Mouse (Mus musculus): ENCODE results near the gene Timm50. TPM values are rescaled to one million over a fixed set of nuclear protein-coding genes. Genes with fewer than 3 reads are reported as not detected.

The Timm50 gene
- polyA plus RNA-seq, 1 experiment from 2014 or later = 198 TPM

- DNase-seq (ENCODE audit: low spot score) (no peak), ATAC-seq (replicated peaks; ENCODE audit: low FRiP score, low TSS enrichment, low read depth) (no peak)
- Histone ChIP-seq H3K36me3 (ENCODE audit: control insufficient read depth, insufficient read depth, low read length) (peaks cover 90% of the 10 kb centered on the region), H3K4me3 (ENCODE audit: low read depth, low read length) (no peak overlapping the region), H3K4me1 (replicated peaks; ENCODE audit: control insufficient read depth, insufficient read depth, low read length) (no peaks in the 10 kb centered on the region), H3K27me3 (replicated peaks; ENCODE audit: control insufficient read depth, insufficient read depth, low read length) (no peaks in the 10 kb centered on the region), H3K27ac (ENCODE audit: low read depth) (no peak overlapping the region), H3K4me2 (ENCODE audit: low read length) (no peak overlapping the region), H3K9me3 (ENCODE audit: control insufficient read depth, low read length) (no peaks in the 10 kb centered on the region), H3K9ac (ENCODE audit: low read length) (no peak overlapping the region)
- WGBS = 87% methylated on average over 3 of the region's 3 CpGs
Observed at GRCm38 (mm10) chr7:28318036-28318435, 6.2 kb upstream of the Timm50 start.

- Histone ChIP-seq H3K4me3 (ENCODE audit: low read depth, low read length) (peak overlapping the region; percentile 99), H3K27me3 (replicated peaks; ENCODE audit: control insufficient read depth, insufficient read depth, low read length) (no peaks in the 10 kb centered on the region), H3K9ac (ENCODE audit: low read length) (peak overlapping the region; percentile 91), H3K36me3 (ENCODE audit: control insufficient read depth, insufficient read depth, low read length) (peaks cover 65% of the 10 kb centered on the region), H3K9me3 (ENCODE audit: control insufficient read depth, low read length) (no peaks in the 10 kb centered on the region), H3K27ac (ENCODE audit: low read depth) (peak overlapping the region; percentile 67), H3K4me2 (ENCODE audit: low read length) (peak overlapping the region; percentile 77), H3K4me1 (replicated peaks; ENCODE audit: control insufficient read depth, insufficient read depth, low read length) (peaks cover 8% of the 10 kb centered on the region)
- WGBS = 4% methylated on average over 33 of the region's 35 CpGs
- DNase-seq (ENCODE audit: low spot score) = peak; percentile 62
- peak; percentile 66 for ATAC-seq (replicated peaks; ENCODE audit: low FRiP score, low TSS enrichment, low read depth)
Observed at GRCm38 (mm10) chr7:28311151-28311925, 534 bp downstream of the Timm50 start.

- Histone ChIP-seq H3K27me3 (replicated peaks; ENCODE audit: control insufficient read depth, insufficient read depth, low read length) (no peaks in the 10 kb centered on the region), H3K9me3 (ENCODE audit: control insufficient read depth, low read length) (no peaks in the 10 kb centered on the region), H3K36me3 (ENCODE audit: control insufficient read depth, insufficient read depth, low read length) (peaks cover 65% of the 10 kb centered on the region), H3K4me3 (ENCODE audit: low read depth, low read length) (no peak overlapping the region), H3K4me2 (ENCODE audit: low read length) (no peak overlapping the region), H3K27ac (ENCODE audit: low read depth) (no peak overlapping the region), H3K4me1 (replicated peaks; ENCODE audit: control insufficient read depth, insufficient read depth, low read length) (peaks cover 8% of the 10 kb centered on the region), H3K9ac (ENCODE audit: low read length) (no peak overlapping the region)
- WGBS = 40% methylated on average over 9 of the region's 9 CpGs
- no peak for DNase-seq (ENCODE audit: low spot score)
- no peak for ATAC-seq (replicated peaks; ENCODE audit: low FRiP score, low TSS enrichment, low read depth)
Observed at GRCm38 (mm10) chr7:28309737-28310136, 2.1 kb downstream of the Timm50 start.

- peaks cover 60% of the 10 kb centered on the region for H3K36me3 ChIP-seq (ENCODE audit: control insufficient read depth, insufficient read depth, low read length)
- H3K9ac ChIP-seq (ENCODE audit: low read length) = no peak overlapping the region
- DNase-seq (ENCODE audit: low spot score) = no peak
- H3K9me3 ChIP-seq (ENCODE audit: control insufficient read depth, low read length) = no peaks in the 10 kb centered on the region
- H3K4me1 ChIP-seq (replicated peaks; ENCODE audit: control insufficient read depth, insufficient read depth, low read length) = peaks cover 11% of the 10 kb centered on the region
- H3K4me2 ChIP-seq (ENCODE audit: low read length) = no peak overlapping the region
- H3K4me3 ChIP-seq (ENCODE audit: low read depth, low read length) = no peak overlapping the region
- 93% methylated on average over 8 of the region's 8 CpGs for WGBS
- H3K27me3 ChIP-seq (replicated peaks; ENCODE audit: control insufficient read depth, insufficient read depth, low read length) = peaks cover 14% of the 10 kb centered on the region
- no peak overlapping the region for H3K27ac ChIP-seq (ENCODE audit: low read depth)
- ATAC-seq (replicated peaks; ENCODE audit: low FRiP score, low TSS enrichment, low read depth) = no peak
Observed at GRCm38 (mm10) chr7:28306216-28306615, 5.7 kb downstream of the Timm50 start.

- Histone ChIP-seq H3K9ac (ENCODE audit: low read length) (no peak overlapping the region), H3K4me3 (ENCODE audit: low read depth, low read length) (no peak overlapping the region), H3K9me3 (ENCODE audit: control insufficient read depth, low read length) (no peaks in the 10 kb centered on the region), H3K27me3 (replicated peaks; ENCODE audit: control insufficient read depth, insufficient read depth, low read length) (peaks cover 20% of the 10 kb centered on the region), H3K27ac (ENCODE audit: low read depth) (no peak overlapping the region), H3K4me2 (ENCODE audit: low read length) (no peak overlapping the region), H3K36me3 (ENCODE audit: control insufficient read depth, insufficient read depth, low read length) (peaks cover 60% of the 10 kb centered on the region), H3K4me1 (replicated peaks; ENCODE audit: control insufficient read depth, insufficient read depth, low read length) (peaks cover 6% of the 10 kb centered on the region)
- DNase-seq (ENCODE audit: low spot score) (no peak), ATAC-seq (replicated peaks; ENCODE audit: low FRiP score, low TSS enrichment, low read depth) (no peak)
- 92% methylated on average over 10 of the region's 10 CpGs for WGBS
Observed at GRCm38 (mm10) chr7:28305641-28306040, 6.2 kb downstream of the Timm50 start.

GRCm38 (mm10) chr7:28301616-28302433 lies 10.0 kb downstream of the Timm50 start, which contains the start of gene Dll3:
Gene Dll3, minus strand, starts transcription at chr7:28302238.
- peaks cover 22% of the 10 kb centered on the region for H3K36me3 ChIP-seq (ENCODE audit: control insufficient read depth, insufficient read depth, low read length)
- 2% methylated on average over 30 of the region's 30 CpGs for WGBS
- peak within 1 kb of the TSS; percentile 30 for H3K4me3 ChIP-seq (ENCODE audit: low read depth, low read length)
- peaks cover 7% of the 10 kb centered on the region for H3K4me1 ChIP-seq (replicated peaks; ENCODE audit: control insufficient read depth, insufficient read depth, low read length)
- peak; percentile 88 for DNase-seq (ENCODE audit: low spot score)
- peak within 1 kb of the TSS; percentile 38; the same call in 1 of the 2 replicates for H3K27ac ChIP-seq (ENCODE audit: low read depth)
- ATAC-seq (replicated peaks; ENCODE audit: low FRiP score, low TSS enrichment, low read depth) = peak; percentile 52; the same call in 1 of the 2 replicates
- peak within 1 kb of the TSS; percentile 20; the same call in 1 of the 2 replicates for H3K9ac ChIP-seq (ENCODE audit: low read length)
- no peaks in the 10 kb centered on the region for H3K9me3 ChIP-seq (ENCODE audit: control insufficient read depth, low read length)
- peak within 1 kb of the TSS; percentile 52 for H3K4me2 ChIP-seq (ENCODE audit: low read length)
- peaks cover 48% of the 10 kb centered on the region for H3K27me3 ChIP-seq (replicated peaks; ENCODE audit: control insufficient read depth, insufficient read depth, low read length)

GRCm38 (mm10) chr7:28298837-28299625 lies 12.8 kb downstream of the Timm50 start:
- Histone ChIP-seq H3K4me2 (ENCODE audit: low read length) (peak overlapping the region; percentile 22; the same call in 1 of the 2 replicates), H3K36me3 (ENCODE audit: control insufficient read depth, insufficient read depth, low read length) (no peaks in the 10 kb centered on the region), H3K4me1 (replicated peaks; ENCODE audit: control insufficient read depth, insufficient read depth, low read length) (peaks cover 7% of the 10 kb centered on the region), H3K9ac (ENCODE audit: low read length) (no peak overlapping the region), H3K4me3 (ENCODE audit: low read depth, low read length) (no peak overlapping the region), H3K27ac (ENCODE audit: low read depth) (no peak overlapping the region), H3K9me3 (ENCODE audit: control insufficient read depth, low read length) (no peaks in the 10 kb centered on the region), H3K27me3 (replicated peaks; ENCODE audit: control insufficient read depth, insufficient read depth, low read length) (peaks cover 69% of the 10 kb centered on the region)
- 26% methylated on average over 43 of the region's 43 CpGs for WGBS
- ATAC-seq (replicated peaks; ENCODE audit: low FRiP score, low TSS enrichment, low read depth) = no peak
- peak; percentile 65 for DNase-seq (ENCODE audit: low spot score)

GRCm38 (mm10) chr7:28294481-28294880 lies 17.4 kb downstream of the Timm50 start:
- Histone ChIP-seq H3K4me1 (replicated peaks; ENCODE audit: control insufficient read depth, insufficient read depth, low read length) (peaks cover 16% of the 10 kb centered on the region), H3K27ac (ENCODE audit: low read depth) (no peak overlapping the region), H3K27me3 (replicated peaks; ENCODE audit: control insufficient read depth, insufficient read depth, low read length) (peaks cover 83% of the 10 kb centered on the region), H3K9ac (ENCODE audit: low read length) (peak overlapping the region; percentile 45), H3K36me3 (ENCODE audit: control insufficient read depth, insufficient read depth, low read length) (no peaks in the 10 kb centered on the region), H3K4me2 (ENCODE audit: low read length) (peak overlapping the region; percentile 74), H3K4me3 (ENCODE audit: low read depth, low read length) (peak overlapping the region; percentile 44), H3K9me3 (ENCODE audit: control insufficient read depth, low read length) (no peaks in the 10 kb centered on the region)
- ATAC-seq (replicated peaks; ENCODE audit: low FRiP score, low TSS enrichment, low read depth) (peak; percentile 59), DNase-seq (ENCODE audit: low spot score) (peak; percentile 77)
- WGBS = 3% methylated on average over 61 of the region's 63 CpGs
